Mouse (Mus musculus) adrenal gland, adult 18-20 months (tissue): ENCODE measurements around the gene Mzf1. TPM values are rescaled to one million over a fixed set of nuclear protein-coding genes. Genes with fewer than 3 reads are reported as not detected.

Source experiments
- DNase-seq, 2 experiments: peaks; one replicate each; pipeline ENCODE4 v3.0.0; 2021 to 2022; ENCODE audit warnings: low spot score in 2 of 2
- total RNA-seq, 2 experiments: library from RNA; stranded (reverse); gene quantifications; 1 replicate in 1 of 2; 2 replicates in 1 of 2; pipeline ENCODE4 v1.2.3; 2021

Mzf1 gene
- total RNA-seq, 2 experiments from 2014 or later, result 1.8 to 2.2 TPM

- DNase-seq, result no peak
Observed at GRCm38 (mm10) chr7:13035211-13035855, 19.2 kb downstream of the Mzf1 start.

GRCm38 (mm10) chr7:13034148-13034977 lies 20.2 kb downstream of the Mzf1 start, which contains the start of gene Chmp2a:
Gene Chmp2a, minus strand, starts transcription at chr7:13034807.
- peak; percentile 96 to 97 for DNase-seq

GRCm38 (mm10) chr7:13033451-13034147 lies 21.0 kb downstream of the Mzf1 start:
- DNase-seq, result no peak

DNA sequence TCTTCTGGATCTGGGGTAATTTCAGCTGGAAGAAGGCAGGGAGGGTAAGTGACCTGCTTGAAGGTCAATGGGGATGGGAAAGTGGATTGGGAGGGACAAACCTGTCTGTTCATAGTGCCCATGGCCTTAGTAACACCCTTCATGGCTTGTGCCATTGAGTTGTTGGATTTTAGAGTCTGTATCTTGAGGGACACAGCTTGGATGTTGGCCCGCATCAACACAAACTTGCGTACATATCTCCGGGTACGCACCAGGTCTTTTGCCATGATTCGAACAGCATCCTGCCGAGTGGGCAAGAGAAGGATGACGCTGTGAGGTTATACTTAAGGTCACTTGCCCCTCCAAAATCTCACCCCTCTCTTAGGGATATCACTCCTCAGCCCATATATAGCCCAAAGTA lies 22.0 kb downstream of the Mzf1 start:
- DNase-seq, result no peak

- no peak for DNase-seq
Observed at GRCm38 (mm10) chr7:13031983-13032382, 22.6 kb downstream of the Mzf1 start.

GRCm38 (mm10) chr7:13031069-13031468 lies 23.5 kb downstream of the Mzf1 start:
- no peak for DNase-seq

GRCm38 (mm10) chr7:13028986-13029385 lies 25.6 kb downstream of the Mzf1 start:
- no peak for DNase-seq

DNA sequence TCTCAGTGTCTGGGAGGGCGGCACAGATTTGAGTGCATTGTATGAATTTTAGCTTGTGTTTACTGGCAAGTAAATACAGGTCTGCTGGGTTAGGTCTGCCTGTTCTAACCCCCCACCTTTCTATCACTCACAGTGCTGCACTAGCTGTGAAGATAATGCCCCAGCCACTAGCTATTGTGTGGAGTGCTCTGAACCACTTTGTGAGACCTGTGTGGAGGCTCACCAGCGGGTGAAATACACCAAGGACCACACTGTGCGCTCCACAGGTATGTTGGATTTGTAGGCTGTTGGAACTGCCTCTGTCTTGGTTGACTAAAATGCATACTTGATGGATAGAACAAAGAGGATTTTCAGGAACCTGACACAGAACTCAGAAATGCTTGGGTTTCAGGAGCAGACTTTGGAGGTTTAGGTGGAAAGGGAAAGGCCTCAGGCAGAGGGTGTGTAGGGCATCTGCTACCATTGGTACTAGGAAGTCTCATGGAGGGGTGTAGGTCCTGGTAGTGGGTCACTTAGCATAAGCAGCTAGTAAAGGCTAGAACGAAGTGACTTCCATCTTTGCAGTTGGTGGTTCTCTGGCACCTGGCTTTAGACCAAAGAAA lies 29.0 kb downstream of the Mzf1 start:
- DNase-seq, result no peak

GRCm38 (mm10) chr7:13024805-13025204 lies 29.8 kb downstream of the Mzf1 start:
- peak; percentile 72 to 74 for DNase-seq

DNA sequence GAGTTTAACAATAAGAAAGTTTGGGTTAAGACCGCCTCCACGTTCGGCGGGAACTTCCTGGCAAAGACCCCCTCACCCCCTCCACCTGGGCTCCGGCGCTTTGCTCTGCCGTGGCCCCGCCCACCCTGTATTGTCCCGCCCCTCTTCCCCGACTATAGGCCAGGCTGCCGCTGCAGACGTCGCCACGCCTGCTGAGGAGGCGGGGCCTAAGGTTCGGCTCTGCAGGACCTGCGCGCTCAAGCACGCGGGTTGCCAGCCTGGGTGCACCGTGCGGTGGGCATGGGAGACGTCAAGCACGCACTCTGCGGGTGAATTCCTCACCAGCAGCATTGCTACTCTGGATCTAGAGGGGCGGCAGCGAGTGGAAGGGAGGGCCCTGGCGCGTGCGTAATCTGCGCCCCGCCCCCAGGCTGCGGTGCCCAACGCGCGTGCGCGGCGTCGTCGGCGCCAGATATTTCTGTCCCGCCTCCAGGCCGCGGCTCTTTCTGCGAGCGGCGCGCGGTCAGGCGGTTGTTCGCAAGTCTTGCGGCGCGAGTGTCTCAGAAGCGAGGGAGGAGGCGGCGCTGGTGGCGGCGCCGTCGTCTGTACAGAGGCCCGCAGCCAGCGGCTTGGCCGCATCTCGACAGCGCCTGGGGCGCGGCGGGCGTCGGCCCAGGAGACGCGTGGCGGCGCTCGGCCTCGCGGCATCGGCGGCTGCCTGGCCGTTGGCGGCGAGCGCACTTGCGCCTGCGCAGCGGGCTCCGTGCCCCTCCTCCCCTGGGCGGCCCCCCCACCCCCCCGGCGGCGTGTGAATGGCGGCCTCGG lies 30.4 kb downstream of the Mzf1 start:
- DNase-seq, result peak; percentile 96 to 98

DNA sequence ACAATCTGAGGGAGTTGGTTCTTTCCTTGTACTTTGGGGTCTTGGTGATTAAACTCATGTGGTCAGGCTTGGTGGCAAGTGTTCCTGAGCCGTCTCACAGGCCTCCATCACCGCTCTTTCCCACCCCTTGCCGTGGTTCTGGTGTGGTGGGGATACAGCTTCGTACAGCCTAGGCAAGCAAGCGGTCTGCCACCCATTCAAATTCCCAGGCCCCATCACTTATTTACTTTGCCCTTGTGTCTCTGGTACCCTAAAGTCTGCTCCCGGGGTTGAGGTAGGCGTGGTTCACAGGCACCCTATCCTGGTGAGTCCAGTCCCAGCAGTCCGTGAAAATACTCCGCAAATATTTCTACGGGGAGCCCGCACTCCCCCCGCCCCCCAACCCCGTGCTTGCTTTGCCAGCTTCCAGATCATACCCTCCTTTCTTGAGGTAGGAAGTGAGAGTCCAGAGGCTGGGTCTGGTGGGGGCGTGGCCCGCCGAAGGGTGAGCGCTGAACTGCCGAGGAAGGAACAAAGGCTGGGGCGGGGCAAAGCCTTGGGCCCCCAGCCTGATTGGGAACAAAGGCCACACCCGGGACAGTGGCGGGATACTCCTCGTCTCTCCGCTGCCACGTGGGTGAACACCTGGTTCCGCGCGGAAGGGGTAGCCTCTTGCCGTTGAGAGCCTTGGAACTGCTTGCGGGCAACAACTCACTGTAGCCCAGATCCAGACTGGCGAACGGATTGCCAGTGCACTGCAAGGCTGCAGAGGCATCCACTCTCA lies 31.6 kb downstream of the Mzf1 start:
- peak in 1 of 2 experiments; percentile 65 for DNase-seq

GRCm38 (mm10) chr7:13015217-13015616 lies 39.3 kb downstream of the Mzf1 start:
- no peak for DNase-seq

GRCm38 (mm10) chr7:13014275-13014839 lies 40.2 kb downstream of the Mzf1 start:
- DNase-seq, result no peak

DNA sequence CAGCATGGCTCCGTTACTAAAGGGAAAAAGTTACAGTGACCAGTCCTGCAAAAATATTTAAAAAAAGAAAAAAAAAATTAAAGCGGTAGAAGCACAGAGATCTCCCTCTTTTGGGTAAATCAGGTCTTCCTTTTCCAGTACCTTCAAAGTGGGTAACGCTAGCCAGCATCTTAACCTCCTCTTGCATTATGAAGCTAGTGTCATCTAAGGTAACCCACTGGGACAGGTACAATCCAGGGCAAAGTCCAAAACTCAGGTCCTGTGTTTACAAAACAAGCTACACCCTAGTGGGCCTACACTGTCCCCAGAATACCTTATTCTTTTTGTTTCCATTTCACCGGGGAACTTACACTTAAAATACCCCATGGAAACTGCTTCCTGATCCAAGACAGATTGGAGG lies 40.9 kb downstream of the Mzf1 start:
- DNase-seq, result no peak

DNA sequence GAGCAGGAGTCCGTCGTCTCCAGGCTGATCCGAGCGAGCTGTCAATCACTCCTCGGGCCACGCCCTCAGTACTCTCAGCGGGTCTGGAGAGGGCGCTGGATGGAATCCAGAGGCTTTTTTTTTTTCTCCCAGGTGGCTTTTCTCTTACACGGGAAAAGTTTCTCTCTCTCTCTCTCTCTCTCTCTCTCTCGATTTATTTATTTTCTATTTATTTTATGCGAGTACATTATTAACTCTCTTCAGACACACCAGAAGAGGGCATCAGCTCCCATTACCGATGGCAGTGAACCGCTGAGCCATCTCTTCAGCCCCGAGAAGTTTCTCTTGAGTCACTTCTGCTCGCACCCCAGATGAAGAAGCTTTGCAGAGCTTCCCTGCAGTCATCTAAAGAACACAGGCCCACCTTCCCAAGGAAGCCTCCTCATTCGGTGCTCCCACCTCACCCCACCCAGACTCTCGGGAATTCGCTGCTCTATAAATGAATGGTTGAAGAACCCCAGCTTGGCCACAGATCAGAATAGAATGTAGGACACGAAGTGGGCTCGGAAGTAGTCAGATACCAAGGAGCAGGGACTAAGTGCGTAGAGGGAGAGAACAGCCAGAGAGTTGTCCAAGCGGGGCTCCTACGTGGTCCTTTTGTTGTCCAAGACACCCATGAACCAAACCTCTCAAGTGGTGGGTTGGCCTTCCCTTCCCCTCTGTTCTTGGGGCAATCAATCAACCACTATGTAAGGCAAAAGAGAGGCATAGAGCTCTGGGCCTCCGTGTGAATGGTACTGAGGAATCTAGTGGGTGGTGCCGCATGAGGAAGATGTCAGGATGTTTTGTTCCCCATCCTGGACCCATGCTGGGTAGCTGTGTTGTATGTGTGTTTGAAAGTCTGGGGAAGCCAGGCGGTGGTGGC lies 44.3 kb downstream of the Mzf1 start, which contains the start of gene Zbtb45:
TSS of gene Zbtb45 (minus strand) at position 30 of the 904 bp plus-strand sequence.
- DNase-seq, result no peak

GRCm38 (mm10) chr7:13009143-13010004 lies 45.2 kb downstream of the Mzf1 start:
- peak; percentile 86 to 87 for DNase-seq

DNA sequence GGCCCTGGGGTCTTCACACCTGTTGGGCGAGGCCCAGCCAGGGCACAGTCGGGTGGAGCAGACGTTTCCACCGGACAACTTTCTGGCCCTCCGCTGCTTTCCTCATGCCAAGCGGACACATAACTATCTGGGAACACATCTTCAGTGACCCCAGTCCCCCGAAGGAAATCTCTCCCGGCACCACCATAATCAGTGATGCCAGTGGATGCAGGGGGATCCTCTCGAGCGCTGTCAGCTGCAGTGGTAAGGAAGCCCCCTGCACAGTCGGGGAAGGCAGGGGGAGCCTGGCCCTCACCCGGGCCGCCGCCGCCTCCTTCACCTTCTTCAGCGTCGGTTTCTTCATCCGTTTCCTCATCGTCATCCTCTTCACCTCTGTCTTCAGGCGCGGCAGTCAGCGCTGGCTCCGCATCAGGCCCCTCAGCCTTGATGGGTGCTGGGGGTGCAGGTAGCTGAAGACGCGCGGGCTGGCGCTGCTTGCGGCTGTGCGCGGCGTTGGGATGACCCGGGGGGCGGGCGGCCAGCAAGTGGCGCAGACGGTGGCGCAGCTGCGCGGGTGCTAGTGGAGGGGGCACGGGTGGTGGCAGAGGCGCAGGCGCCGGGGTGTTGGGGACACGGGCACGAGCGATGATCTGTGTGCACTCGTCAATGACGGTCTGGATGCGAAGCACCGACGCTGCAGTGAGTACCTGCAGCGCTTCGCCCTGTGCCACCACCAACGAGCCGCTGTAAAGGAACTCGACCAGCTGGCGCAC lies 47.0 kb downstream of the Mzf1 start:
- DNase-seq, result no peak
